In genomic region chr2:85036507-85037046, GRCm38 (mm10) we compare ENCODE assay signal across 8 mouse cellular contexts. TPM values are rescaled to one million over a fixed set of nuclear protein-coding genes. Genes with fewer than 3 reads are reported as not detected.
A peak's percentile ranks its signal among the peaks of the same experiment; 100 is the strongest.
DNase-seq lines count a peak whose midpoint lies in the region; ATAC-seq and TF ChIP-seq lines count a peak whose summit lies in the region.

No protein-coding gene starts in this region.

- no peak for DNase-seq in heart, adult 8-10 months (ENCODE audit: low spot score)
- no peak for DNase-seq in MEL (ENCODE audit: low read depth, low spot score)
- DNase-seq in liver, postnatal 0 days = no peak
- DNase-seq in right cerebral cortex, postnatal 25 days = no peak
- DNase-seq in thymus, postnatal 4 days = no peak
- no peak for DNase-seq in layer of hippocampus, postnatal 10 days (ENCODE audit: low spot score in 2 of 2)

- H3K27me3 ChIP-seq in heart, embryonic 12.5 days (replicated peaks) = no peaks in the 10 kb centered on the region
- peaks cover 0 to 1% of the 10 kb centered on the region in 2 experiments; a peak in 1 of 4 replicates for H3K27me3 ChIP-seq in MEL (ENCODE audit: control insufficient read depth in 1 of 2, insufficient read depth in 2 of 2, low read length in 2 of 2)
- H3K27me3 ChIP-seq in forebrain, embryonic 16.5 days (replicated peaks; ENCODE audit: control insufficient read depth, insufficient read depth, low read length) = no peaks in the 10 kb centered on the region
- H3K27me3 ChIP-seq in liver, postnatal 0 days (ENCODE audit: insufficient read depth, low read length) = no peaks in the 10 kb centered on the region

- peak overlapping the region; percentile 70 for H3K4me3 ChIP-seq in heart, embryonic 12.5 days
- H3K4me3 ChIP-seq in MEL (ENCODE audit: control insufficient read depth in 1 of 2, insufficient read depth in 1 of 2, low read depth in 2 of 2, low read length in 2 of 2) = peak overlapping the region; percentile 59 to 83
- peak overlapping the region; percentile 68 for H3K4me3 ChIP-seq in forebrain, embryonic 16.5 days (replicated peaks; ENCODE audit: low read length)
- peak overlapping the region; percentile 72 for H3K4me3 ChIP-seq in liver, postnatal 0 days (ENCODE audit: low read depth, low read length)

- peaks cover 21% of the 10 kb centered on the region for H3K79me2 ChIP-seq in MEL (ENCODE audit: control insufficient read depth, insufficient read depth, low read length, poor library complexity)

- peaks cover 25% of the 10 kb centered on the region for H3K36me3 ChIP-seq in heart, embryonic 12.5 days
- peaks cover 11 to 21% of the 10 kb centered on the region in 2 experiments for H3K36me3 ChIP-seq in MEL (ENCODE audit: control insufficient read depth in 1 of 2, insufficient read depth in 2 of 2, low read length in 2 of 2)
- peaks cover 16% of the 10 kb centered on the region for H3K36me3 ChIP-seq in forebrain, embryonic 16.5 days (ENCODE audit: control insufficient read depth, insufficient read depth)
- peaks cover 23% of the 10 kb centered on the region for H3K36me3 ChIP-seq in liver, postnatal 0 days (replicated peaks; ENCODE audit: insufficient read depth, low read length)

- peak overlapping the region; percentile 77 for H3K4me2 ChIP-seq in heart, embryonic 12.5 days
- peak overlapping the region; percentile 64 for H3K4me2 ChIP-seq in forebrain, embryonic 16.5 days (ENCODE audit: low read length)
- peak overlapping the region; percentile 83 for H3K4me2 ChIP-seq in liver, postnatal 0 days (ENCODE audit: low read depth, low read length)

- TF ChIP-seq EP300 in MEL (IDR thresholded peaks at IDR 0.05; ENCODE audit: low read depth in 1 of 2, low read length in 2 of 2) = no peak
- TF ChIP-seq EP300 in liver, postnatal 0 days (IDR thresholded peaks at IDR 0.05; ENCODE audit: low read depth) = no peak

- peak overlapping the region; percentile 94 for H3K9ac ChIP-seq in heart, embryonic 12.5 days
- peak overlapping the region; percentile 71 for H3K9ac ChIP-seq in MEL (ENCODE audit: control insufficient read depth, low read depth, low read length, poor library complexity, severe bottlenecking)
- peak overlapping the region; percentile 80 for H3K9ac ChIP-seq in forebrain, embryonic 16.5 days (replicated peaks; ENCODE audit: low read depth, low read length)
- peak overlapping the region; percentile 91 for H3K9ac ChIP-seq in liver, postnatal 0 days (replicated peaks)

- TF ChIP-seq RAD21 in MEL (IDR thresholded peaks at IDR 0.05; ENCODE audit: low read depth, low read length) = no peak

- no peaks in the 10 kb centered on the region for H3K9me3 ChIP-seq in heart, embryonic 12.5 days (replicated peaks)
- H3K9me3 ChIP-seq in MEL (replicated peaks; ENCODE audit: insufficient read depth, low read length) = no peaks in the 10 kb centered on the region
- no peaks in the 10 kb centered on the region for H3K9me3 ChIP-seq in forebrain, embryonic 16.5 days (ENCODE audit: control insufficient read depth, low read length)
- H3K9me3 ChIP-seq in liver, postnatal 0 days (ENCODE audit: low read length) = no peaks in the 10 kb centered on the region

- TF ChIP-seq CTCF in MEL (IDR thresholded peaks at IDR 0.05 in 2 of 3, conservative IDR thresholded peaks at IDR 0.05 in 1 of 3; ENCODE audit: control insufficient read depth in 1 of 3, insufficient read depth in 1 of 3, low read depth in 2 of 3, low read length in 3 of 3, poor library complexity in 1 of 3, severe bottlenecking in 1 of 3) = no peak
- no peak for TF ChIP-seq CTCF in liver, postnatal 0 days (IDR thresholded peaks at IDR 0.05; ENCODE audit: low read depth)

- 0 out of 2 replicates have a peak, but pooled peaks have one; percentile 27 for ATAC-seq in heart, embryonic 12.5 days (ENCODE audit: insufficient number of reproducible peaks, low FRiP score)
- ATAC-seq in forebrain, embryonic 16.5 days = peak; percentile 34
- peak; percentile 20 for ATAC-seq in liver, postnatal 0 days

- TF ChIP-seq POLR2A in MEL (IDR thresholded peaks at IDR 0.05; ENCODE audit: control insufficient read depth in 1 of 2, insufficient read depth in 1 of 2, low read depth in 1 of 2, low read length in 2 of 2, poor library complexity in 1 of 2) = no peak

- H3K27ac ChIP-seq in heart, embryonic 12.5 days (ENCODE audit: poor library complexity, severe bottlenecking) = no peak overlapping the region
- H3K27ac ChIP-seq in MEL (ENCODE audit: control insufficient read depth, low read depth, low read length) = peak overlapping the region; percentile 6; the same call in 1 of the 2 replicates
- no peak overlapping the region; the same call in 1 of the 2 replicates for H3K27ac ChIP-seq in forebrain, embryonic 16.5 days (ENCODE audit: low read length)
- peak overlapping the region; percentile 56; the same call in 1 of the 2 replicates for H3K27ac ChIP-seq in liver, postnatal 0 days (ENCODE audit: low read depth)

- peaks cover 15% of the 10 kb centered on the region for H3K4me1 ChIP-seq in heart, embryonic 12.5 days (replicated peaks)
- peaks cover 0 to 18% of the 10 kb centered on the region in 2 experiments; a peak in 3 of 4 replicates for H3K4me1 ChIP-seq in MEL (ENCODE audit: control insufficient read depth in 1 of 2, insufficient read depth in 2 of 2, low read length in 2 of 2)
- peaks cover 18% of the 10 kb centered on the region for H3K4me1 ChIP-seq in forebrain, embryonic 16.5 days (replicated peaks; ENCODE audit: control insufficient read depth, insufficient read depth, low read length)
- H3K4me1 ChIP-seq in liver, postnatal 0 days (ENCODE audit: insufficient read depth) = peaks cover 21% of the 10 kb centered on the region

- 6% methylated on average over 11 of the region's 11 CpGs for WGBS in heart, embryonic 12.5 days
- 8% methylated on average over 11 of the region's 11 CpGs for WGBS in forebrain, embryonic 16.5 days
- WGBS in liver, postnatal 0 days (ENCODE audit: insufficient replicate concordance) = 5% methylated on average over 11 of the region's 11 CpGs

TF ChIP-seq in MEL, 35 proteins besides CTCF, POLR2A, EP300 and RAD21:
- peak; percentile 66; the same call in 1 of the 2 replicates for TF ChIP-seq ZKSCAN1 (IDR thresholded peaks at IDR 0.05; ENCODE audit: low read depth, low read length)
- TF ChIP-seq USF1 (IDR thresholded peaks at IDR 0.05; ENCODE audit: low read depth, low read length) = no peak
- TF ChIP-seq TCF12 (IDR thresholded peaks at IDR 0.05; ENCODE audit: low read depth, low read length) = no peak

RNA-seq across cellular contexts. Expression of gene Ssrp1, which starts 0.5 kb away (rescaled TPM):
- 146 and 151 TPM in 2 replicates for polyA plus RNA-seq in heart, embryonic 12.5 days (2016; fragmentation: Nextera tagmentation; extraction: Ambion mirVana)
- total RNA-seq in heart, adult 8-10 months (2022) = 10 to 100 TPM; 35.3 to 42.5 (median 38.4) TPM
- total RNA-seq in MEL (2012; rRNA removed) = 239 and 256 TPM in 2 replicates
- 100 to 1,000 TPM; 420 to 875 TPM for polyA plus RNA-seq in MEL (2012; ENCODE audit: insufficient read depth in 1 of 2, insufficient read length in 2 of 2, low read depth in 1 of 2, low replicate concordance in 2 of 2, missing spikeins in 1 of 2)
- 228 and 250 TPM in 2 replicates for polyA plus RNA-seq in forebrain, embryonic 16.5 days (2015; fragmentation: Nextera tagmentation; extraction: Ambion mirVana)
- 69.8 and 80.8 TPM in 2 replicates for polyA plus RNA-seq in liver, postnatal 0 days (2015; fragmentation: Nextera tagmentation; extraction: Ambion mirVana)
- 100 to 1,000 TPM; 110 to 122 TPM for total RNA-seq in layer of hippocampus, postnatal 10 days (2021)

RNA-seq across cellular contexts. Expression of gene P2rx3, which starts 0.7 kb away (rescaled TPM):
- polyA plus RNA-seq in heart, embryonic 12.5 days (2016; fragmentation: Nextera tagmentation; extraction: Ambion mirVana) = 0.67 and 0.87 TPM in 2 replicates
- under 1 TPM; 0.22 to 0.83 (median 0.62) TPM for total RNA-seq in heart, adult 8-10 months (2022)
- total RNA-seq in MEL (2012; rRNA removed) = 0.26 TPM in 1 of 2 replicates, not detected in the other
- polyA plus RNA-seq in MEL (2012; ENCODE audit: insufficient read depth in 1 of 2, insufficient read length in 2 of 2, low read depth in 1 of 2, low replicate concordance in 2 of 2, missing spikeins in 1 of 2) = under 1 TPM in 1 of 2 experiments, not detected in 1; 0.36 TPM
- 0.66 and 1.1 TPM in 2 replicates for polyA plus RNA-seq in forebrain, embryonic 16.5 days (2015; fragmentation: Nextera tagmentation; extraction: Ambion mirVana)
- 0.56 and 0.57 TPM in 2 replicates for polyA plus RNA-seq in liver, postnatal 0 days (2015; fragmentation: Nextera tagmentation; extraction: Ambion mirVana)
- total RNA-seq in layer of hippocampus, postnatal 10 days (2021) = 1 to 10 TPM; 2.0 to 2.1 TPM

RNA-seq across cellular contexts. Expression of gene Tnks1bp1, which starts 11.2 kb away (rescaled TPM):
- polyA plus RNA-seq in heart, embryonic 12.5 days (2016; fragmentation: Nextera tagmentation; extraction: Ambion mirVana) = 33.2 and 36.6 TPM in 2 replicates
- total RNA-seq in heart, adult 8-10 months (2022) = 10 to 100 TPM; 40.7 to 60.5 (median 54.9) TPM
- 5.5 and 5.9 TPM in 2 replicates for total RNA-seq in MEL (2012; rRNA removed)
- 1 to 10 TPM in 1 of 2 experiments, not detected in 1; 9.9 TPM for polyA plus RNA-seq in MEL (2012; ENCODE audit: insufficient read depth in 1 of 2, insufficient read length in 2 of 2, low read depth in 1 of 2, low replicate concordance in 2 of 2, missing spikeins in 1 of 2)
- polyA plus RNA-seq in forebrain, embryonic 16.5 days (2015; fragmentation: Nextera tagmentation; extraction: Ambion mirVana) = 24.0 and 26.2 TPM in 2 replicates
- 6.0 and 6.5 TPM in 2 replicates for polyA plus RNA-seq in liver, postnatal 0 days (2015; fragmentation: Nextera tagmentation; extraction: Ambion mirVana)
- 100 to 1,000 TPM; 112 to 130 TPM for total RNA-seq in layer of hippocampus, postnatal 10 days (2021)

RNA-seq across cellular contexts. Expression of gene Prg3, which starts 48.6 kb away (rescaled TPM):
- polyA plus RNA-seq in heart, embryonic 12.5 days (2016; fragmentation: Nextera tagmentation; extraction: Ambion mirVana) = 0.49 TPM in 1 of 2 replicates, not detected in the other
- total RNA-seq in heart, adult 8-10 months (2022) = not detected
- total RNA-seq in MEL (2012; rRNA removed) = not detected in 2 replicates
- polyA plus RNA-seq in MEL (2012; ENCODE audit: insufficient read depth in 1 of 2, insufficient read length in 2 of 2, low read depth in 1 of 2, low replicate concordance in 2 of 2, missing spikeins in 1 of 2) = not detected
- polyA plus RNA-seq in forebrain, embryonic 16.5 days (2015; fragmentation: Nextera tagmentation; extraction: Ambion mirVana) = not detected in 2 replicates
- polyA plus RNA-seq in liver, postnatal 0 days (2015; fragmentation: Nextera tagmentation; extraction: Ambion mirVana) = 4.0 and 5.1 TPM in 2 replicates
- total RNA-seq in layer of hippocampus, postnatal 10 days (2021) = not detected

RNA-seq across cellular contexts. Expression of gene Prg2, which starts 56.3 kb away (rescaled TPM):
- polyA plus RNA-seq in heart, embryonic 12.5 days (2016; fragmentation: Nextera tagmentation; extraction: Ambion mirVana) = 0.39 and 3.1 TPM in 2 replicates
- not detected for total RNA-seq in heart, adult 8-10 months (2022)
- total RNA-seq in MEL (2012; rRNA removed) = 0.42 TPM in 1 of 2 replicates, not detected in the other
- under 1 TPM in 1 of 2 experiments, not detected in 1; 0.17 TPM for polyA plus RNA-seq in MEL (2012; ENCODE audit: insufficient read depth in 1 of 2, insufficient read length in 2 of 2, low read depth in 1 of 2, low replicate concordance in 2 of 2, missing spikeins in 1 of 2)
- not detected in 2 replicates for polyA plus RNA-seq in forebrain, embryonic 16.5 days (2015; fragmentation: Nextera tagmentation; extraction: Ambion mirVana)
- 22.0 and 26.1 TPM in 2 replicates for polyA plus RNA-seq in liver, postnatal 0 days (2015; fragmentation: Nextera tagmentation; extraction: Ambion mirVana)
- total RNA-seq in layer of hippocampus, postnatal 10 days (2021) = not detected

Comparison
In these comparisons a context has a peak if more than half of its experiments do, and no peak if none do; other contexts are left out.
1. H3K27ac ChIP-seq: peak in MEL (single experiment) and liver, postnatal 0 days (single experiment); none in heart, embryonic 12.5 days (single experiment) and forebrain, embryonic 16.5 days (single experiment).
2. Peak in every context shown above with its lines, with median percentiles within 50 percentile points of each other: ATAC-seq, H3K4me2 ChIP-seq, H3K4me3 ChIP-seq and H3K9ac ChIP-seq.